Mouse (Mus musculus): ENCODE results near the gene Sobp. TPM values are rescaled to one million over a fixed set of nuclear protein-coding genes. Genes with fewer than 3 reads are reported as not detected.
A peak's percentile ranks its signal among the peaks of the same experiment; 100 is the strongest.

Sobp gene
- polyA plus RNA-seq, 1 experiment from 2014 or later: 3.4 TPM

DNA sequence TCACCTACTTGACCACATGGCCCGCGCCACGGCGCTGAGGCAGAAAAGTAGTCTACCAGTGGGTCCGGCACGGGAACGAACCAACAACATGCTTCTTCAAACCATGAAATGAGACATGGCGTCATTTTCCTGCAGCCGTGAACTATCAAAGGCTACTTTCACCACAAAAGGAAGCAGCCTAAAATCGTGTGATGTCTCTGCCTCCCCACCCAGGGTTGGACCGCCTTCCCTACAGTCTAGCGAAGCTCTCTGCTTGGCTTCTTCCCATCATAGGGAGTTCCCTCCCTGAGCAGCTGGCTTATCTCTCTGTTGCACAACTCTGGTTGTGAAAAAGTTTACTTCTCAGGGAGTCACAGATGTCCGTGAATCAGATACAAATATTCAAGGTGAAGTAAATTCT lies 211.7 kb downstream of the Sobp start:
- Histone ChIP-seq H3K4me3 (ENCODE audit: low read depth, low read length) (no peak overlapping the region), H3K4me1 (ENCODE audit: control insufficient read depth, insufficient read depth, low read length) (no peaks in the 10 kb centered on the region), H3K9me3 (ENCODE audit: control insufficient read depth, low read depth, low read length) (no peaks in the 10 kb centered on the region), H3K27ac (ENCODE audit: low read length) (peak overlapping the region; percentile 23; the same call in 1 of the 2 replicates), H3K9ac (replicated peaks; ENCODE audit: low read depth, low read length) (no peak overlapping the region), H3K36me3 (ENCODE audit: control insufficient read depth, insufficient read depth, low read length) (no peaks in the 10 kb centered on the region), H3K27me3 (ENCODE audit: control insufficient read depth, insufficient read depth, low read length) (no peaks in the 10 kb centered on the region), H3K4me2 (replicated peaks; ENCODE audit: low read depth, low read length) (no peak overlapping the region)
- no peak for ATAC-seq (ENCODE audit: insufficient number of reproducible peaks, insufficient read depth, low FRiP score, low read depth)
- 78% methylated on average over 13 of the region's 13 CpGs for WGBS

DNA sequence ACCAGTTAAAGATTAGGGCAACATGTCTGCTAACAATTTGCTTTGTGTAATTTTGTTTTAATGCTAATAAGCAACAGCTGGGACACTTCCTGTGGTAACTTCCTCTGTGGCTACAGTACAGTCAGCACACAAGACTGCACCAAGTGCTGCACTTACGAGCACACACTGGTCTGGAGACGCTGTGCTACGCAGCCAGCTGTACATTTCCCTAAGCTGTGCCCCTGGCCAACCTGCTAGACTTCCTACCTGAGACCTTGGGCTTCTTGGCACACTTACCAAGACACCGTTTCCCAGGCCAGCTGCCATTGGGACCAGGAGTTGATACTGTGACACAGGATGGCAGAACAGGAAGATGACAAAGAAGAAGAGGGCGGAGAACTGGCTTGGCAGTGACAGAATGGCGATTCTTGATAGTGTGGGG lies 212.1 kb downstream of the Sobp start:
- no peaks in the 10 kb centered on the region for H3K4me1 ChIP-seq (ENCODE audit: control insufficient read depth, insufficient read depth, low read length)
- WGBS: 76% methylated on average over 6 of the region's 6 CpGs
- no peak overlapping the region for H3K4me3 ChIP-seq (ENCODE audit: low read depth, low read length)
- H3K9ac ChIP-seq (replicated peaks; ENCODE audit: low read depth, low read length): no peak overlapping the region
- no peaks in the 10 kb centered on the region for H3K27me3 ChIP-seq (ENCODE audit: control insufficient read depth, insufficient read depth, low read length)
- H3K36me3 ChIP-seq (ENCODE audit: control insufficient read depth, insufficient read depth, low read length): no peaks in the 10 kb centered on the region
- H3K4me2 ChIP-seq (replicated peaks; ENCODE audit: low read depth, low read length): no peak overlapping the region
- no peaks in the 10 kb centered on the region for H3K9me3 ChIP-seq (ENCODE audit: control insufficient read depth, low read depth, low read length)
- H3K27ac ChIP-seq (ENCODE audit: low read length): peak overlapping the region; percentile 23; the same call in 1 of the 2 replicates
- no peak for ATAC-seq (ENCODE audit: insufficient number of reproducible peaks, insufficient read depth, low FRiP score, low read depth)

DNA sequence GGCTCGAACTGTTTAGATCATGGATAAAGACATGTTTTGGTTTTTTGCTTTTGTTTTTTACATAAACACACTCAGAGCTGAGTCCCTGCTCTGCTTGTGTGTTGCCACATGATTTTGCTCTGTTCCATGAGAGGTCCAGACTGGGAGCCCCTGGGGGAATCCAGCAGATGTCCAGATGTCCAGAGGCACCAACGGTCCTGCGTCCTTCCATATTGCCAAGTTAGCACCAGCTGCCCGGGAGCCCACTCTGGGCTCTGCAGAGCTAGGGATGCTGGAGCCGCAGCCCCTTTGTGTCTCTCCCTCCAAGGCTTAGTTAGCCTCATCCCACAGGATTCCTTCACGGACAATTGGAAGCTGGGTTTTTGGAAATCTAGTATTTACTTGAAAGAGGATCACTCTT lies 212.6 kb downstream of the Sobp start:
- H3K4me3 ChIP-seq (ENCODE audit: low read depth, low read length): no peak overlapping the region
- H3K9me3 ChIP-seq (ENCODE audit: control insufficient read depth, low read depth, low read length): no peaks in the 10 kb centered on the region
- H3K36me3 ChIP-seq (ENCODE audit: control insufficient read depth, insufficient read depth, low read length): no peaks in the 10 kb centered on the region
- no peak overlapping the region for H3K4me2 ChIP-seq (replicated peaks; ENCODE audit: low read depth, low read length)
- WGBS: 79% methylated on average over 6 of the region's 6 CpGs
- H3K27ac ChIP-seq (ENCODE audit: low read length): no peak overlapping the region; the same call in 1 of the 2 replicates
- ATAC-seq (ENCODE audit: insufficient number of reproducible peaks, insufficient read depth, low FRiP score, low read depth): no peak
- H3K9ac ChIP-seq (replicated peaks; ENCODE audit: low read depth, low read length): no peak overlapping the region
- no peaks in the 10 kb centered on the region for H3K27me3 ChIP-seq (ENCODE audit: control insufficient read depth, insufficient read depth, low read length)
- no peaks in the 10 kb centered on the region for H3K4me1 ChIP-seq (ENCODE audit: control insufficient read depth, insufficient read depth, low read length)

DNA sequence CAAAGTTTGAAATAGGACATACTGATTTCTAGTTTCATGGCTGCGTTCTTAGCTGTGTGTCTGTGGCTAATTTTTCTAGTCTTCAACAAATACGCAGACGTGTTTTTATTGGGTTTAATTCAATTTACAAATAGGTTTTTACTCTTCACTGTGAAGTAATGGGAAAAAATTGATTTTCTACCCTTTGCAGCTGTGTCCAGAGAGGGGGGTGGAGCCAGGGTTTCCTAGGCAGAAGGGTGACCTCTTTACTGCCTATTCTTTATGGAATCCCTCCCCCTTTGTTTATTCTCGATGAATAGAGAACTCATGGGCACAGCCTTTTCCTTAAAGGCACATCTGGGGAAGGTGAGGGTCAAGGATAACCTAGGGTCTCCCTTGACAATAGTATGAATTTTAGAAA lies 215.6 kb downstream of the Sobp start:
- 50% methylated on average over 4 of the region's 4 CpGs for WGBS
- no peaks in the 10 kb centered on the region for H3K4me1 ChIP-seq (ENCODE audit: control insufficient read depth, insufficient read depth, low read length)
- H3K4me2 ChIP-seq (replicated peaks; ENCODE audit: low read depth, low read length): peak overlapping the region; percentile 50
- H3K9ac ChIP-seq (replicated peaks; ENCODE audit: low read depth, low read length): no peak overlapping the region
- H3K36me3 ChIP-seq (ENCODE audit: control insufficient read depth, insufficient read depth, low read length): no peaks in the 10 kb centered on the region
- no peaks in the 10 kb centered on the region for H3K9me3 ChIP-seq (ENCODE audit: control insufficient read depth, low read depth, low read length)
- no peaks in the 10 kb centered on the region for H3K27me3 ChIP-seq (ENCODE audit: control insufficient read depth, insufficient read depth, low read length)
- no peak overlapping the region for H3K4me3 ChIP-seq (ENCODE audit: low read depth, low read length)
- no peak overlapping the region for H3K27ac ChIP-seq (ENCODE audit: low read length)
- ATAC-seq (ENCODE audit: insufficient number of reproducible peaks, insufficient read depth, low FRiP score, low read depth): no peak

DNA sequence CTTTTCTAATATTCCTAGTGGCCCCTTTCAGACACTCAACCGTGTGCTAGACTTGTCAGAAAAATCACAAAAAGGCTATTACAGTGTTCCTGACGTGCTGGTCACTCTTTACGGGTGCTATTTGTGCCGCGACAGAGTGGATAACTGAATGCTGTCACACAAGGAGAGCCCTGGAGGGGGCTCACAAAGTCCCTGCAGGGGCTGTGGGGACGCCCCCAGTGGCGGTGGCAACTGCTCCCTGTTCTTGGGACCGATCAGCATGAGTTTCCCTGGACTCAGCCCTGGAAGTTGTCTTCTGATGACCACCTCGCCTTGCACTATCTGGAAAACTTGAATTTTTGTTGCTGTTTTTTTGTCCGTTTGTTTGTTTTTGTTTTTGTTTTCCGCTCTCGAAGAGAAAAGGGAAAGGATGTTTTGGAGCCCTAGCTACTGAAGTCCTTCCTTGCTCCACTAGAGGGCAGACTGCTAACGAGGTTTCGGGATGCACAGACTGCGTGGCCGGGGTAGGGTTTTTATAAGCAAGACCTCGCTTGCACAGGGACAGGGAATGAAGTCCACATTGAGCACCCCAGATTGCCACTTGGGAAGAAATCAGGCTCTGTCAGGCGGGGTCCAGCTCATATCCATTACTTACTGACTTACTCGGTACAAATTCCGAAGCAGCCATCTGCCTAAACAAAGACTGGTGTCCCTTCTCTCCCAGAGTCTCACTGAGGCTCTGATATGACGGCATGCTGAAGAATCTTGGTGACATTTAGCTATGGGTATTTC lies 216.3 kb downstream of the Sobp start:
- Histone ChIP-seq H3K9ac (replicated peaks; ENCODE audit: low read depth, low read length) (0 out of 2 replicates have a peak overlapping the region, but pooled peaks have one; percentile 2), H3K27me3 (ENCODE audit: control insufficient read depth, insufficient read depth, low read length) (no peaks in the 10 kb centered on the region), H3K9me3 (ENCODE audit: control insufficient read depth, low read depth, low read length) (no peaks in the 10 kb centered on the region), H3K4me2 (replicated peaks; ENCODE audit: low read depth, low read length) (peak overlapping the region; percentile 50), H3K4me1 (ENCODE audit: control insufficient read depth, insufficient read depth, low read length) (no peaks in the 10 kb centered on the region), H3K27ac (ENCODE audit: low read length) (no peak overlapping the region), H3K36me3 (ENCODE audit: control insufficient read depth, insufficient read depth, low read length) (no peaks in the 10 kb centered on the region), H3K4me3 (ENCODE audit: low read depth, low read length) (peak overlapping the region; percentile 15; the same call in 1 of the 2 replicates)
- no peak for ATAC-seq (ENCODE audit: insufficient number of reproducible peaks, insufficient read depth, low FRiP score, low read depth)
- 9% methylated on average over 21 of the region's 21 CpGs for WGBS

DNA sequence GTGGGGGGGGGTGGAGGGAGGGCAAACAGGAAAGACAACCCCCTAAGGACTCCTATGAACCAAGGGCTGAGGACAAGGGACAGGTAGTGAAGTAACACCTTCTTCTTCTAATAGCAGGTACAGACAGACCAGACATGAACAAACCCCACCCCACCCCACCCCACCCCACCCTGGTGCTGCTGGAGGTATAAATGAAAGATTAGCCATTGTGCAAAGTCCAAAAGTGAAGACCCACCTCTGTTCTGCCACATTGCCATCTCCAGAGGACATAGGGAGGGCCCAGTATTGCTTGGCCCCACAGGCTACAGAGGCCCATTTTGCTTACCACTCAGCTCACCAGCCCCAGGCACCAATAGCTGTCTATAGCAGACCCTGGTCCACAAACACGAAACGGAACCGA lies 219.1 kb downstream of the Sobp start:
- no peak overlapping the region for H3K4me2 ChIP-seq (replicated peaks; ENCODE audit: low read depth, low read length)
- H3K27me3 ChIP-seq (ENCODE audit: control insufficient read depth, insufficient read depth, low read length): no peaks in the 10 kb centered on the region
- H3K27ac ChIP-seq (ENCODE audit: low read length): no peak overlapping the region
- no peaks in the 10 kb centered on the region for H3K36me3 ChIP-seq (ENCODE audit: control insufficient read depth, insufficient read depth, low read length)
- H3K9me3 ChIP-seq (ENCODE audit: control insufficient read depth, low read depth, low read length): no peaks in the 10 kb centered on the region
- H3K9ac ChIP-seq (replicated peaks; ENCODE audit: low read depth, low read length): no peak overlapping the region
- no peak overlapping the region for H3K4me3 ChIP-seq (ENCODE audit: low read depth, low read length)
- no peak for ATAC-seq (ENCODE audit: insufficient number of reproducible peaks, insufficient read depth, low FRiP score, low read depth)
- peaks cover 10% of the 10 kb centered on the region; the same call in 1 of the 2 replicates for H3K4me1 ChIP-seq (ENCODE audit: control insufficient read depth, insufficient read depth, low read length)
- 99% methylated on average over 3 of the region's 3 CpGs for WGBS

DNA sequence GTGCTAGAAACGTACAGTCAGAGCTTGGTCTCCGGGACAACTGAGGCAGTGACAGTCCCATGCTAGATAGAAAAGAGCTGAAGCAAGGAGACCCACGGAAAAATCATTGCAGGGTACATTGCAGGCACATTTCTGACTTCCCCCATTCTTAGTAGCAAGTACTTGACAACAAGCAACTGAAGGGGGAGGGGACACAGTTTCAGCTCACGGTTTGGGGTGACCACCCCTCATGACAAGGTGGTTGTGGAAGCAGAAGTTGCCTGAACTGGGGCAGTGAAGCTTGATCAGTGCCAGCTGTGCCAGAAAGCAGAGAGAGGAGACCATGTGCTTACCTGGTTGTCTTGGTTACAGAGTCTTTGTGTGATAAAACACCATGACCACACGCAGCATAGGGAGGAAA lies 220.7 kb downstream of the Sobp start:
- Histone ChIP-seq H3K36me3 (ENCODE audit: control insufficient read depth, insufficient read depth, low read length) (no peaks in the 10 kb centered on the region), H3K9me3 (ENCODE audit: control insufficient read depth, low read depth, low read length) (no peaks in the 10 kb centered on the region), H3K27me3 (ENCODE audit: control insufficient read depth, insufficient read depth, low read length) (no peaks in the 10 kb centered on the region), H3K4me3 (ENCODE audit: low read depth, low read length) (no peak overlapping the region), H3K4me1 (ENCODE audit: control insufficient read depth, insufficient read depth, low read length) (peaks cover 16% of the 10 kb centered on the region), H3K27ac (ENCODE audit: low read length) (no peak overlapping the region), H3K4me2 (replicated peaks; ENCODE audit: low read depth, low read length) (no peak overlapping the region), H3K9ac (replicated peaks; ENCODE audit: low read depth, low read length) (no peak overlapping the region)
- WGBS: 78% methylated on average over 5 of the region's 5 CpGs
- ATAC-seq (ENCODE audit: insufficient number of reproducible peaks, insufficient read depth, low FRiP score, low read depth): no peak
